Mouse (Mus musculus) spleen, adult 12 weeks (tissue): ENCODE results near the gene Sgsm2.
A peak's percentile ranks its signal among the peaks of the same experiment; 100 is the strongest.

Source experiments
- DNase-seq: peaks from one replicate; pipeline ENCODE4 v3.0.0; 2022; ENCODE audit warnings: low spot score

Gene Sgsm2

DNA sequence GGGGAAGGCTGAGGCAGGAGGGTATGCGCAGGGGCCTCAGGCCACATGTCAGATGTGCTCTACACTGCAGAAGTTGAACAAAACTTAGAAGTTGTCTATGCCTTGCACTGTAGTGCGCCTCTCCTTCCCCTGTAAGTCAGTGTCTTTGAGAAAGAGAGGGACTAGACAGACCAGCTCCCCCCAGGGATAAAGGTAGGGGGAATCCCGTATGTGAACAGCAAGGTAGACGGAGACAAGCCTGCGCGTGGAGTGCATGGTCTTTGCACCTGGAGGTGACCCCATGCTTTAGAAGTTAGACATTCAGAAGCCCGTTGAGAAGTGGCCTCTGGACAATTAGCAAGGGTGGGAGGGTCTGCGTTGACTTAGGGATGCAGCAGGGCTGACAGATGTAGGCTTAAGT lies 56.1 kb downstream of the Sgsm2 start:
- DNase-seq: no peak

DNA sequence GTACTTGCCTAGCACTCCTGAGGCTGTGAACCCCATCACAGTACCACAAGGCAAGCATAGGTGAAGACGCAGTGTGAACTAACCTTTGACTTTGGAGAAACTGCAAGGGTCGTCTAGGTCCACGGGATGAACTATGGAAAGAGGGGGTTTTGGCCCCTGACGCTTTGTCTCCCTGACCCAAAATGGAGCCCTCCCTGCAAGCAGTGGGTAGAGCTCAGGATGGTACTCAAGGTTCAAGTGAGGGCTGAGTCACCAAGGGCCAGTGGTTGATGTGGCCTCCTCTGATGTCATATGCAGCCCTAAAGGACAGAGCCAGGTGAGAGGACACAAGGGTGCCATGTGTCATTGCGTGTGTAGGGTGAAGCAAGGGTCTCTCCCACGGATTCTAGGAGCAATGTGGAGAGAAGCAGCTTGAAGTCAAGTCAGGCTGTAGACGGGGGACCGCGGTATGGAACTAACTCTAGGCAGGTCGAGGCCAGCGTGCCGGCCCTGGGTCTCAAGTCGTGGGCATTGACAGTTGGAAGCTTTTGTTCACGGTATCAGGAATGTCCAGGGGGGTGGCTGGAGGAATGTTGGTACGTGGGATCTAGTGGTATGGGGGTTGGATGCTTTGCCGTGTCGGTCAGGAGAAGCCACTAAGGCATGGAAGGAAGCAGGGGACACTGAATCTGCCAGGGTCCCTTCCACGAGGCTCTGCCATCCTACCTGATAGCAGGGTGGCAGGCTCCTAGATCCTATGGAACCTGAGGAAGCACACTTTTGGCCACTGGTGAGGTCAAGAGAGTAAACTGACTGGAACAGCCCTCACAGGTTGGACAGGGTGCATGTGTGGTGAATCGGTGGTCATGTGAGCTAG lies 56.8 kb downstream of the Sgsm2 start:
- no peak for DNase-seq

DNA sequence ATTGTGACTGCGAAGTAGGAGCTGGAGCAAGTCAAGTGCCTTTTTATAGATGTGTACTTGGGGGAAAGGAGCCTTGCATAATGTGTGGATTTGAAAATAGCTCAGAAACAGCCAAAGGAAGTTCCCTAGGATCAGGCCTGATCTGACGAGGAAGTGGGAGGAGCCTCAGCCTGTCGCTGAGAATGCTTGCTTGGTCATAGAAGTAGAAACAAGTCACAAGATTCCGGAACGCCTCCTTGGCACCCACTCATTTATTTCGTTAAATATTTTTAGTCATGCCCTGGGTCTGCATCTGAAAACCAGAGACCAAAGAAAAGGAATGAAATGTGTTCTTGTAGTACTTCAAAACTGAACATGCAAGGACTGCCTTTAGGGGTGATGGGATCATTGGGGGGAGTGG lies 57.9 kb downstream of the Sgsm2 start:
- peak; percentile 59 for DNase-seq

DNA sequence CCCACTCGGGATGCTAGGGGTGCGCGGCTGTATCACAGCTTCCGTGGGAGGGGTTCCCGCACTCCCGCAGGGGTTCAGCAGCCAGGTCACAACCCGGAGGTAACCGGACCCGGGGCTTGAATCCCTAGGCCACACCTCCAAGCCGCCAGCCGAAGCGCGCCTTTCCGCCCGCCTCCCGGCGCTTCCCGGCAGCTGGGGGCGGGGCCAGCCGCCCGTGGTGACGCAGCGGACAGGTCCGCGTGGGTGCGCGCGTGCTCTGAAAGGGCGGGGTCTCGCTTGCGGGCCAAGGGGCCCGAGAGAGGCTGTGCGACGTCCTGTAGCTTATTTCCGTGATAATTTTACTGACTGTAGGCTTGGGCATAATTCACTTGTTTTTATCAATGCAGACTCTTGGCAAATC lies 58.4 kb downstream of the Sgsm2 start:
- peak; percentile 94 for DNase-seq

DNA sequence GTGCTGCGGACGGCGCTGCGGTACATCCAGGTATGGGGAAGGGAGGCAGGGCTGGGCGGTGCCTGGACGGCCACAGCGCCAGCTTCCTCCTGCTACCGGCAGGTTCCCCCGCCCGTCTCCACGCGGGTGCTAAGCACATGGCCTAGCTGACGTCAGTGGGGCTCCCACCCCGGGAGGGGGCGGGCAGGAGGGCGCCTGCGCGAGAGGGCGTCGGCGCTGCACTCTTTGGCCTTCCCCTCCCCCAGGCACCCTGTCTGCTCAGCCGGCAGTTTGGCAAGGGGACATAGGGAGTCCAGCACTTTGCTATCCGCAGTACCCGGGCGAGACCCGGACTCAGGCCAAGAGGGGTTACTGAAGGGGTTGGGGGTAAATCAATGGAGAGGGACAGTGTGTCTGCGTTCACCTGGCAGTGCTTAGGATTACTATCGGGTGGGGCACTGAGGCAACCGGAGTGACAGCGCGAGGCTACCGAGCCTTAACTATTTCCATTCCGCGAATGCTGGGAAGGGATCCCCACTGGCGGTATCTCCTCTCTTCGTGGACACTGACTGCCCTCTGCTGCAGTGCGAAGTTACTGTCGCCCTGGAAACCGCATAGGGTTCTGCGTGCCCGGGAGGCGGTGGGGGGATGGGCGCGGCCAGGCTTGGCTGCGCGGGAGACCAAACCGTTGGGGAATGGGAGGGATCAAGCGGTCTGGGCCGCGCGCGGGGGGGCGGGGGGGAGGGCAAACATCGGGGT lies 59.0 kb downstream of the Sgsm2 start:
- DNase-seq: peak; percentile 93

DNA sequence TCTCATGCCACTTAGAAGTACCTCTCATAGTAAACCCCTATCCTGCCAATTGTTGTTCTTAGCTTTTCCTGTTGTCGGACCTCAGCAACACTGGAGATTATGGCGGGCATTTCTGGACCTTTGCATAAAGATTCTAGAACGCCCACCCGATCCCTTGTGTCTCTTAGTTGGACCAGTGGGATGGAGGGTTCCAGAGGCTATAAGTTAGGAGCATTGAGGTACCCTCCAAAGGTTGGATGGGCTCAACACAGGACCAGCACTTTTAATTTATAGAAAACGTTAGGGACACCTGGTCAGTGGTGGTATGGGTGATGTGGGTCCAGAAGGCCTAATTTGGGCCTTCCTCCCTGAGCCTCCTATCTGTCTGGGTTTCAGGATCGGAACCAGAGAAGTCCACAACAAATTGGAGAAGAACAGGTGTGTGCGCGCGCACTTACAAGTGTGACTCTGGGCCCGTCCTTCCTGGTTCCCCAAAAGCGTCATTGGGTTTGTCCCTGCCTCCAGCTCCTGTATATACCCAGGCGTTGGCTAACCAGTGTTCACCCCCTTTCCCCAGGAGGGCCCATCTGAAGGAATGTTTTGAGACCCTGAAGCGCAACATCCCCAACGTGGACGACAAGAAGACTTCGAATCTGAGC lies 59.7 kb downstream of the Sgsm2 start:
- no peak for DNase-seq

DNA sequence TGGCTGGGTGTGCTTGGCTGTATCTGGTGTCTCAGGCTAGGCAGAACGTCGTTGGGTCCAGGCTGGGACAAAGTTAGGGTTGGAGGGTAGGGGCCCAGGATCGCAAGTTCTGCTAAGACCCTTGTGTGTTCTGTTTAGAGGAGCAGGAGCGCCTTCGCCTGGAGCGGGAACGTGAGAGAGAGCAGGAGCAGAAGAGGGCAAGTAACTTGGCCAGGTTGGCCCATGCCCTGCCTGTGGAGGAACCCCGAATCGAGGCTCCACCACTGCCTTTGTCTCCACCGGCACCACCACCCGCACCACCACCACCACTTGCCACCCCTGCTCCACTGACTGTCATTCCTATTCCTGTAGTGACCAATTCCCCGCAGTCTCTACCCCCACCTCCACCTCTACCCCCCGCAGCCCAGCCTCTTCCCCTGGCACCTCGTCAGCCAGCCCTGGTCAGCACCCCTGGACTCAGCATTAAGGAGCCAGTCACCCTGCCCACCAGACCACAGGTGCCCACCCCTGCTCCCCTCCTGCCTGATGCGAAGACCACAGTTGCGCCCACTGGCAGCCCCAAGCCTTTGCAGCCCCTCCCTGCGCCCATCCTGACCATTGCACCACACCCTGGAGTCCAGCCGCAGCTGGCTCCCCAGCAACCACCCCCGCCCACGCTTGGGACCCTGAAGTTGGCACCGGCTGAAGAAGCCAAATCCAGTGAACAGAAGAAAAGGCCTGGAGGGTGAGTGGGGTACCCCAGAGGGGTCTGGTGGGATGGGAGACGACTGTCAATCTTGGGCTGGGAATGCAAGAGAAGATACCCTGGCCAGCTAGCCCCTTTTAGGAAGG lies 60.4 kb downstream of the Sgsm2 start:
- no peak for DNase-seq

DNA sequence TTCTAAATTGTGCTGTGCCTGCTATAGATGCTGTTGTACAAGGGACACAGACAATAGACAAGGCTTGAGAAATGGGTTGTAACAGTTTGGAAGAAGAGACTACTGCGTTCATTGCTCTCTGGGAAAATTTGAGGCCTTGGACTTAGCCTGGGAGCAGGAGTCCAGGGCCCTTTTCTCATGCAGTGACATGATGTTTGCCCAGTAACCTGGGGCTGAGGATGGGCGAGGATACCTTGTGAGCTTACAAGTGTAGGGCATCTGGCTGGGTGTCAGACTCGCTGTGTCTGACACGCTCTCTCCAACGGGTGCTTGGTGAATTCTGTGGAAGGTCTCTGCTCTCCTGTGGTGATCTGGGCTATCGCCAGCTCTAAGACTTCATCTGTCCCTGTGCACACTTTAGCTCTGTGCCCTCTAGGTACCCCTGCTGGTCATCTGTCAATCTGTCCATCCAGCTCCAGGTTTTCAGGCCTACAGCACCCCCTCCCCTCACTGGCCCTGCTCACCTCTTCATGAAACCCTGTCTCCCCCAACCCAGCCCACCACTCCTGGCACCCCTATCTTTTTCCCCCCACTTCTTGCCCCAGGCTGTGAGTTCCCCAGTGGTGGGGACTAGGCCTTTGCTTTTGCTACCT lies 61.2 kb downstream of the Sgsm2 start:
- no peak for DNase-seq

DNA sequence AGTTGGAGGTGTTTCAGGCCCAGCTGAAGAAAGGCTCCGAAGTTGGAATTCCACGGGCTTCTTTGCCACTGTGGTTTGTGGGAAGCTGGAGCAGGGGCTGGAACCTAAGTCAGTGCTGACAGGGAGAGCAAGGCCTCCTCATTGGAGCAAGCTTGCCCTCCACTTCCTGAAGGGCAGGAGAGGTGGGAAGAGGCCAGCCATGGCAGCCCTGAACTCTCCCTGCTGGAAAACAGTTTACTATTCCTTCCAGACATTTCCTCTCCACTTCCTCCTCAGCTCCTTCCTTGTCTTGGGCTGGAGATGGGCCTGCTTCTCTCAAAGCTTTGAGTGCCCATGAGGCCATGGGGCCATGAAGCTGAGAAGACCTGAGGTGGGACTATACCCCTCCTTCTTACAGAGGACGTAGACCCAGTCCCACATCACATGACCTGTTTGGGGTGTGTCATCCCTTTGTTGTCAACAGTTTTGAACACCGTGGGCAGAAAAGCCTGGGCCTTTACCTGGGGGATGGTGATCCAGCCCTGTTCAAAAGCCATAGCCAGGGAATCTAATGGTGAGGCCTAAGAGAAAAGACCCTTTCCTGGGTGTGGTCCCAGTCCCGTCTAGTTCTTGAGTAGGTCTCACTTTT lies 62.1 kb downstream of the Sgsm2 start:
- DNase-seq: no peak

DNA sequence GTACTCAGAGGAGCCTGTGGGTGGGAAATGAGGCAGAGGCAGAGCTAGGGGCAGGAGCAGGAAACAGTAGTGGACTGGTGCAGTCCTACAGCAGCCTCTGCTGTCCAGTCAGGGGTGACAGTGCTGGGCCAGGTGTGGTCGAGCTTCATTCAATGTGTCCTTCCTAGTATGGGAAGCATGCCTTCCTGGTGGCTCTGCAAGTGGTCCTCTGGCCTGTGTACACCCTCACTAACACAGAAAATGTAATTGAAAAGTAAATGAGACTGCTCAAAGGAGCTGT lies 62.6 kb downstream of the Sgsm2 start:
- no peak for DNase-seq

DNA sequence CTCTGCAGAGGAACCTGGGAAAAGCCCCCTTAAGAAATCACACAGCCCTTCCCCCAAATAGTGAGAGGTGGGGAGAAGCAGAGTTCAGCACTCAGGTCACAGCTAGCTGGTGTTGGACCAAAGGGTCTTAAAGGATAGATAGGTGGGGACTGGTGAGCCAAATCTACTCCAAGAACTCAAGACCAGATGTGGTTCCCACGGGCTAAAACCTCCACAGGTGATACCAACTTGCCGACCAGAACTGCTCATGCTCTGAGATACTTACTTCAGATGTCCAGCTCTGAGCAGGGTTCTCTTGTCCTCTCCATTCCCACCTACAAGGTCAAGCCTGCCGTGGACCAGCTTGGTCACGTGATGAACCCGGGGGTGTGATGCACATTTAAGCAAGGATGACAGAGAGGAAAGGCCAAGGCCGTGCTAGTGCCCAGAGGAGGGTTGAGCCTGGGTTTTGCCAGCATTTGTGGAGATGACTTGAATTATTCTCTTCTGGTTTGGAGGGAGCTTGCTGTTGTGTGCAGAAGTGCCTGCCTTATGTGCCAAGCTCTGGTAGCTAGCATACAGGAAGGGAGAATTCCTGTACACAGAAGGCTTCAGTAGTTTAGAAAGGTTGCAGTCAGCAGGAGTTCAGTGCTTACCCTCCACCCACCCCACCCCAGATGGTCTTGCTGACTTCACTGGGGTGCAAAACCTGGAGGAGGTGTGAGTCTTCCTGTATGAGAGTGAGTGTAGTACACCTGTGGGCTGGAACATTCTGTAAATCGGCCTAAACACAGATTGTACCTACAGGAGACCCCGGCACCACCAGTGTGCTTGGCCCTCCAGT lies 63.1 kb downstream of the Sgsm2 start:
- DNase-seq: no peak

DNA sequence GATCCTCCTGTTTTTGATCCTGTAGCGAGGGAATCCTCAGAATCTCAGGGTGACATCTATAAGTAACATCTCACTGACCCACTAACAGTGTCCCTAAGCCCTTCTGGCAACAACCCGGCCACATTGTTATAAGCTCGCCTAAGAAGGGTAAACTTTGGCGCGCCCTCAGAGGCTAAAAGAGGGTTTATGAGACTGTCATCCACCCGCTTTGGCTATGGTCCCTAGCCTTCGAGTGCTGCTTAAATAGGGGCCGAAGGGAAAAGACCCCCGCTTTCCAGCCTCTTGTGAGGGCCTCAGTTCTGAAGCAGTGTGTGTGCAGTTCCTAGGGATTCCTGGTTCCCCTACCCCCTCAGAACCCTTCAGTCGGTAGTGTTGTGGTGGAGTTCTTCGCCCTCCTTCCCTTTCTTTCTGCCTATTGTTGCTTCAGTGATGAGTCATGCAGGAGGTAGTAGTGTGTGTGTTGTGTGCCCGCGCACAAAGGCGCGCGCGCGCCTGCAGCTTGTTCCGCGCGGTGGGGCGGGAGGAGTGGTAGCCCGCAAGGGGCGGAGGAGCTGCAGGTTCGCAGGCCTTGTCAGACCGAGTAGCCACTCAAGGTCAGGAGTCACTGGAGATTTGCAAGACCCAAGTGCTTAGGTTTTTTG lies 64.2 kb downstream of the Sgsm2 start:
- DNase-seq: peak; percentile 54

DNA sequence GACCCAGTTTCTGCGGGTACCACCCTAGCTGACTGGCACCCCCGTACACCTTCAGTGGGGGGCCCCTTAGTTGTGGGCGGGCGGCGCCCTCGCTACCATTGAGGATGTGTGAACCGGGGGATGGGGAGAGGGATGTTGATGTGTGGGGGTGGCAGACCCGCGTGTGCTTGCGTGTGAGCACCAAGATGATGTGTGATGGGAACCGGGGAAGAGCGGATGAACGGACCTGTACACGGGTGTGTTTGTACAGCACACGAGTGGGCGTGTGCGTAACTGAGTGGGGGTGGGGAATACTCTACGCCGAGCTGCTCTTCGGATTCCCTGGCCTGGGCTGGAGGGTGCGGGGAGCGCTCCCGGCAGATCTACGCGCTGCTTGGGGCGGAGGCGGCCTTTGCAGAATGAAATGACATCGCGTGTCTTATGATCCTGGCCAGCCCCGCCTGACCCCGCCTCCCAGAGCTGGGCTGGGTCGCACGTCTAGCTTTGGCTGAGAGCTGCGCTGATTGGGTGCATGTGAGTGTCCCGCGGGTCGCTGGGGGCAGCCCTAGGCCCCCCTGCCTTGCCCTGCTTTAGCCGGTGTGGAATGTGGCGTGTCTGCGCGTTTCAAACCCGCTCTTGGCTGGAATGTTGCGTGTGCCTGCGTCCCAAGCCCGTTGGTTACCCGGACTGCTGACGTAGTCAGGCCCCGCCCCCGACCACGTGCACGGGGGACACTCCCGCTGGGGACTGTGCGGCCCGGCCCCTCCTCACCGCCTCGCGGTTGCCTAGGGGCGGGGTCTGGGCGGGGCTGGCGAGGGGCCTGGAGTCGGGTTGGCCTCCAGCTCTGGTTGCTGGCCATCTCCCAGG lies 65.0 kb downstream of the Sgsm2 start:
- DNase-seq: peak; percentile 99

DNA sequence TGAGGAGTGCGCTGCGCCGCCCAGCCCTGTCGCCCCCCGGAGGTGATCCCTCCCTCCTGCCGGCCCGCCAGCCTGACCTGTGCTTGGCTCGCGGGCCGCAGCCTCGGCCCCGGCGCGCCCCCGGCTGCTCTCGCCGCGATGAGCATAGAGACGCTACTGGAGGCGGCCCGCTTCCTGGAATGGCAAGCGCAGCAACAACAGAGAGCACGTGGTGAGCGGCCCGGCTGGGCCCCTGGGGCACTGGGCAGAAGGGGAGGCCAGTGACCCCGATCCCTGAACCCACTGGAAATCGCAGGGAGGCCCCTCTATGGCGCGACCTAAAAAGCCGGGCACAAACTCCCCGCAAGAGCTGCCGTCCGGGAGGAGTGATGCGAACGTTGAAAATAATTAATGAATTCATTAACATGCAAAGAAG lies 65.7 kb downstream of the Sgsm2 start:
- peak; percentile 46 for DNase-seq

DNA sequence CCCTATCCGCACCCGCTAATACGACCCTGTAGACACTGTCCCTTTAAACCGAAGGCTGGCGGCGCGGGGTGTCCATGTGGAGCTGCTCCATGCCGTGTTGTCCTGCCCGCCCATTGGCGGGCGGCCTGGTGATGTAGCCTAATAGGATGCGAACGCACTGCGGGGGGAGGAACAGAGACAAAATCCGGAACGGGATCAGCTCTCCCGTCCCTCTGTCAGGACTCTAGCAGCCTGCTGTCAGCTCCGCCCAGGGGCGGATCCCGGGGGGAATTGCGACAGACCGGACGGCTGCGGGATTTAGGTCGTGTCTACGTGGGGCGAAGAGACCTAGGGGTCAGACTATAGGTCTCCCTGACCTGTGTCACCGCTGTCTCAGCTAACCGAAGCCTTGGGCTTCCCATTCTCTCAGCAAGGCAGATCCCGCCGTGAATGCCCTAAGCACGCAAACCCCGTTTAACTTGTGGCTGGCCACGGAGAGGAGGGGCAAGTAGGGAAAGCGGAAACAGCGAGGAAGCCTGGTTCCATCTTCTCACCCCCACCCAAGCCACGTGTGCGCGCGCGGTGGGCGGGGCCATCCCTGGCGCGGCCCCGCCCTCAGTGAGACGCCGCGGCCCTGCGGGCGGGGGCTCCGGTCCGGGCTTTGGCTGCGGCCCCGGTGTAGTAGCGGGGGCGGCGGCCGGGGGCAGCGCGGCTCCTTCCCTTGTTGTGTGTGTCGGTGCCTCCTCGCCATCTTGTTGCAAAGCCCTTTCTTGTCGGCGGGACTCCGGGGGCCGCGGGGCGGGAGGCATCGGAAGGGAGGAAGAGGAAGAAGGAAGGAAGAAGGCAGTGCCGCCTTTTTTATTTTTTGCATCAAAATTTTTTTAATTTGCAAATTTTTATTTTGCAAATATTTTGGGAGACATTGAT lies 66.4 kb downstream of the Sgsm2 start, which contains the start of gene Mnt:
Gene Mnt (plus strand): TSS at position 665 of the 906 bp plus-strand sequence.
- peak; percentile 87 for DNase-seq

DNA sequence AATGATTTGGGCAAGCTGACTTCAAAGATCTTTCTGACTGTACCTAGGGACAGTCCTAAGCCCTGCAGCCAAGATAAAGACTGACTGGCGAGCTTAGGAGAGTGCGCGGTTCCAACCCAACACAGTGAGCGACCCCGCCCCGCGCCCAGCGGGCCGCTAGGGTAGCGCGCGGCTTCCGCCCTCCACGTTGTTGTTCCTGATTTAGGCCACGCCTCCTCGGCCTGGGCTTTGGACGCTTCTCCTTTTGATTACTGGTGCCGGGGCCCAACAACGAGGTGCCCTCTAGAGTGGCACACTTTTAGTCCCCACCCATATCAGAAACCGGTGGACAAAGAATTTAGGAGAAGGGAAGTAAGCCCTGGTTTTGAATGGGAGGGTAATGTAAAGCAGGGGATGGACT lies 67.0 kb downstream of the Sgsm2 start:
- DNase-seq: peak; percentile 82

DNA sequence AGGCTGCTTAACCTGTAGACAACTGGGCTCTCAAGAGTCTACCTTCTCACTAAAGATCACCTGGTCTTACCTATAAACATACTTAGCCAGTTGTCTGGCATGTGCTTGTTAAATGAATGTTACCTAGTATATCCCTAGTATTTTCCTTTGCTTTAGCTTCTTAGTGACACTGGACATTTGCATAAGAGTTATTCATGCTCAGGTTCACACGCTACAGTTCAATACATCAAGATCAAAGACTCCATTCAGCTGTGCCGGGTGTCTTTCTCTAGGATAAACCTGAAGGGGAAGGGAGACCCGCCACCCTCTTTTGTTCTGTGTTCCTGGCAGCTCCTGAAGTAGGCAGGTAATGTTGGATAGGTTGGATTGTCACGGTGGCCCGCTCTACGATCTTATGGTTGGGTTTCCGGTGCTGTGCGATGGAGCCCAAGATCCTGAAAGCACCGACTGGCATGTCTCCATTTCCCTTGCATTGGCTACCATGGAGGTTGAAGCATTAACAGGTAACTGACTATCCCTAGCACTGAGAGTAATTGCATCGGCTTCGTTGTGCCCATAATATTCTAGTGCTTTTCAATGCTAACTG lies 67.8 kb downstream of the Sgsm2 start:
- no peak for DNase-seq
